Mouse (Mus musculus) liver, postnatal 0 days (tissue): ENCODE data around the gene Uxs1. TPM values are rescaled to one million over a fixed set of nuclear protein-coding genes. Genes with fewer than 3 reads are reported as not detected.

Source experiments
- ATAC-seq: fragments of 200-750 bp; cut with Nextera tagmentation; 2 replicates; pipeline ENCODE4 v1.8.0; 2017; ENCODE audit warnings: mild to moderate bottlenecking, moderate library complexity
- DNase-seq: peaks from one replicate; pipeline ENCODE4 v3.0.0-alpha.2; 2016
- H3K27ac ChIP-seq: fragments of 300-500 bp; sonication (generic); 2 replicates; pipeline ENCODE4 v1.5.1; 2014; ENCODE audit warnings: antibody characterized with exemption, moderate library complexity, mild to moderate bottlenecking, low read depth
- H3K27me3 ChIP-seq: fragments of 300-500 bp; sonication (generic); 2 replicates; pipeline ENCODE4 v1.6.1; 2014; ENCODE audit warnings: low read length, control low read depth, mixed read lengths; ENCODE audit not compliant: insufficient read depth
- H3K36me3 ChIP-seq: fragments of 300-500 bp; sonication (generic); replicated peaks from 2 replicates; pipeline ENCODE4 v1.6.1; 2014; ENCODE audit warnings: mild to moderate bottlenecking, control low read depth, low read length, moderate library complexity, mixed read lengths; ENCODE audit not compliant: insufficient read depth
- H3K4me1 ChIP-seq: fragments of 300-500 bp; sonication (generic); 2 replicates; pipeline ENCODE4 v1.6.1; 2014; ENCODE audit warnings: antibody characterized with exemption, mild to moderate bottlenecking, control low read depth; ENCODE audit not compliant: insufficient read depth
- H3K4me2 ChIP-seq: fragments of 300-500 bp; sonication (generic); 2 replicates; pipeline ENCODE4 v1.6.1; 2014; ENCODE audit warnings: low read depth, mild to moderate bottlenecking, low read length, moderate library complexity, mixed read lengths
- H3K4me3 ChIP-seq: fragments of 300-500 bp; sonication (generic); 2 replicates; pipeline ENCODE4 v1.5.1; 2014; ENCODE audit warnings: low read depth, low read length
- H3K9ac ChIP-seq: fragments of 300-500 bp; sonication (generic); replicated peaks from 2 replicates; pipeline ENCODE4 v1.6.1; 2014; ENCODE audit warnings: mild to moderate bottlenecking, moderate library complexity
- H3K9me3 ChIP-seq: fragments of 300-500 bp; sonication (generic); 2 replicates; pipeline ENCODE4 v1.6.1; 2016; ENCODE audit warnings: mild to moderate bottlenecking, control low read depth, low read length, mixed read lengths
- CTCF ChIP-seq: sonication (generic); IDR thresholded peaks from 2 replicates; pipeline ENCODE4 v1.5.1; 2016; ENCODE audit warnings: antibody characterized with exemption, low read depth
- EP300 ChIP-seq: IDR thresholded peaks from 2 replicates; pipeline ENCODE4 v1.6.1; 2016; ENCODE audit warnings: antibody characterized with exemption, low read depth, mild to moderate bottlenecking
- WGBS: fragments of 180-500 bp; shearing (Covaris S2); extraction: QIAGEN DNeasy Blood & Tissue Kit; methylation state at CpG from one replicate; pipeline ENCODE4 v1.1.7; 2014; ENCODE audit not compliant: insufficient replicate concordance; 5-methylcytosine and 5-hydroxymethylcytosine counted together
- polyA plus RNA-seq: library from polyadenylated mRNA; unstranded; fragments of >200 nt; fragmentation: Nextera tagmentation; extraction: Ambion mirVana; gene quantifications from 2 replicates; pipeline ENCODE4 v1.2.1, GENCODE M21; 2015

Gene Uxs1
- polyA plus RNA-seq, 1 experiment from 2014 or later, result 7.4 TPM

GRCm38 (mm10) chr1:43826628-43827001 is 985 bp downstream of the Uxs1 start:
- no peaks in the 10 kb centered on the region for H3K27me3 ChIP-seq
- ATAC-seq (no peak), DNase-seq (no peak)
- H3K9me3 ChIP-seq, result no peaks in the 10 kb centered on the region
- TF ChIP-seq EP300, result no peak
- no peak for TF ChIP-seq CTCF
- peak overlapping the region; percentile 84 for H3K9ac ChIP-seq
- no peaks in the 10 kb centered on the region for H3K36me3 ChIP-seq
- WGBS, result 3% methylated on average over 3 of the region's 3 CpGs
- H3K4me2 ChIP-seq, result peak overlapping the region; percentile 85
- peak overlapping the region; percentile 91 for H3K4me3 ChIP-seq
- peak overlapping the region; percentile 79 for H3K27ac ChIP-seq
- peaks cover 5% of the 10 kb centered on the region for H3K4me1 ChIP-seq

DNA sequence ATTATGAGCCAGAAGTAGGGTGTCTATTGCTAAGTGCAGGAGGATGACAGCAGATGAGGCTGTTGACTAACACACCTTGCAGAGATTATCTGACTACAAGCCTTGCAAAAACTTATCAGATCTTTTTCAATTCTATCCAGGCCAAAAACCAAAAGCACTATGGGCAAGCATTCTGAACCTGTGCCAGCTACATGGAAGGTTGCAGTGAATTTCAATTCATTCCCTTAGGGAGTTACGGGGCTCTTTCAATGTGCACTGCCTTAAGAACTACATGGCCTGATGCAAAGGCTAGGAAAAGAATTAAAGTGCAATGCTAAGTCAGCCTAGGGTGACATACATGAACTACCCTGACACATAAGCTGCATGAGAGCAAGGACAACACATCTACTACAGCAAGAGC is 4.2 kb downstream of the Uxs1 start:
- H3K36me3 ChIP-seq, result no peaks in the 10 kb centered on the region
- WGBS, result 84% methylated on average over 1 of the region's 1 CpGs
- no peak for DNase-seq

GRCm38 (mm10) chr1:43822586-43822985 is 5.0 kb downstream of the Uxs1 start:
- no peak overlapping the region for H3K4me3 ChIP-seq
- DNase-seq (no peak), ATAC-seq (no peak)
- no peaks in the 10 kb centered on the region for H3K27me3 ChIP-seq
- no peak for TF ChIP-seq EP300
- TF ChIP-seq CTCF, result no peak
- 59% methylated on average over 5 of the region's 5 CpGs for WGBS
- H3K36me3 ChIP-seq, result no peaks in the 10 kb centered on the region
- H3K4me1 ChIP-seq, result no peaks in the 10 kb centered on the region; the same call in 1 of the 2 replicates
- no peak overlapping the region for H3K9ac ChIP-seq
- no peaks in the 10 kb centered on the region for H3K9me3 ChIP-seq
- no peak overlapping the region for H3K4me2 ChIP-seq
- H3K27ac ChIP-seq, result no peak overlapping the region

More for the DNA sequence above, 4.2 kb downstream of the Uxs1 start:
- peaks cover 2% of the 10 kb centered on the region for H3K4me1 ChIP-seq
- no peak for TF ChIP-seq CTCF
- TF ChIP-seq EP300, result no peak
- no peak overlapping the region for H3K4me3 ChIP-seq
- no peak overlapping the region for H3K4me2 ChIP-seq
- H3K9ac ChIP-seq, result no peak overlapping the region
- no peak overlapping the region for H3K27ac ChIP-seq
- H3K27me3 ChIP-seq, result no peaks in the 10 kb centered on the region
- no peak for ATAC-seq
- H3K9me3 ChIP-seq, result no peaks in the 10 kb centered on the region

- no peak for TF ChIP-seq CTCF
- no peak for TF ChIP-seq EP300
- no peaks in the 10 kb centered on the region; the same call in 1 of the 2 replicates for H3K4me1 ChIP-seq
Measured at GRCm38 (mm10) chr1:43821804-43822203, 5.8 kb downstream of the Uxs1 start.

GRCm38 (mm10) chr1:43820571-43820970 is 7.0 kb downstream of the Uxs1 start:
- TF ChIP-seq EP300 (no peak), CTCF (no peak)
- no peak for ATAC-seq
- Histone ChIP-seq H3K9me3 (no peaks in the 10 kb centered on the region), H3K4me1 (no peaks in the 10 kb centered on the region; the same call in 1 of the 2 replicates), H3K27me3 (no peaks in the 10 kb centered on the region), H3K36me3 (no peaks in the 10 kb centered on the region), H3K4me3 (no peak overlapping the region), H3K9ac (no peak overlapping the region), H3K4me2 (no peak overlapping the region), H3K27ac (no peak overlapping the region)
- WGBS, result 52% methylated on average over 1 of the region's 1 CpGs
- no peak for DNase-seq

More at GRCm38 (mm10) chr1:43821804-43822203, 5.8 kb downstream of the Uxs1 start:
- Histone ChIP-seq H3K9me3 (no peaks in the 10 kb centered on the region), H3K36me3 (no peaks in the 10 kb centered on the region), H3K9ac (no peak overlapping the region), H3K27ac (no peak overlapping the region), H3K4me2 (no peak overlapping the region), H3K27me3 (no peaks in the 10 kb centered on the region), H3K4me3 (no peak overlapping the region)
- whole genome bisulfite sequencing, result 70% methylated on average over 1 of the region's 1 CpGs
- ATAC-seq, result no peak
- DNase-seq, result no peak

DNA sequence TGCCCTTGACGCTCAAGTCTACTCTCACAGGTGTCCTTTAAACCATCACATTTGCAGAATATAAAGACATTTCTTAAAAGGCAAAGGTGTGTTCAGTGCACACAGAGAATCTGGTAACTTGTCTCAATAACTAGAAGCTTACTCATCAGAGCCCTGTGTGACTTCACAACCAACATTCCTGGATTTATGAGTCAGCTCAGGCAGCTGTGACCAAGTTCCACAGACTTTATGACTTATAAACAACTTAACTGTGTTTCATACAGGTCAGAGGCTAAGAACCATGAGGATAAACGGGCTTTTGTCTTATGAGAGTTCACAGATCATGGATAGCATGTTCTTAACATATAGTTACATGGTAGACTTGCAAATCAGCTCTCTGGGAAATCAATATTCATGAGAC is 8.5 kb downstream of the Uxs1 start:
- H3K4me3 ChIP-seq, result no peak overlapping the region
- no peaks in the 10 kb centered on the region for H3K27me3 ChIP-seq
- no peak for ATAC-seq
- H3K27ac ChIP-seq, result no peak overlapping the region
- no peaks in the 10 kb centered on the region for H3K36me3 ChIP-seq
- no peaks in the 10 kb centered on the region; the same call in 1 of the 2 replicates for H3K4me1 ChIP-seq
- TF ChIP-seq CTCF, result no peak
- no peak for TF ChIP-seq EP300
- H3K4me2 ChIP-seq, result no peak overlapping the region
- WGBS, result 74% methylated on average over 2 of the region's 2 CpGs
- H3K9ac ChIP-seq, result no peak overlapping the region
- H3K9me3 ChIP-seq, result no peaks in the 10 kb centered on the region
- DNase-seq, result no peak

- Histone ChIP-seq H3K4me2 (no peak overlapping the region), H3K36me3 (no peaks in the 10 kb centered on the region), H3K4me1 (no peaks in the 10 kb centered on the region; the same call in 1 of the 2 replicates), H3K9ac (no peak overlapping the region), H3K4me3 (no peak overlapping the region), H3K9me3 (no peaks in the 10 kb centered on the region), H3K27ac (no peak overlapping the region), H3K27me3 (no peaks in the 10 kb centered on the region)
- no peak for ATAC-seq
- no peak for DNase-seq
- WGBS, result 88% methylated on average over 4 of the region's 4 CpGs
- no peak for TF ChIP-seq CTCF
- no peak for TF ChIP-seq EP300
Measured at GRCm38 (mm10) chr1:43818356-43818755, 9.2 kb downstream of the Uxs1 start.
